Mouse (Mus musculus): ENCODE data around the gene Dock9.

DNA sequence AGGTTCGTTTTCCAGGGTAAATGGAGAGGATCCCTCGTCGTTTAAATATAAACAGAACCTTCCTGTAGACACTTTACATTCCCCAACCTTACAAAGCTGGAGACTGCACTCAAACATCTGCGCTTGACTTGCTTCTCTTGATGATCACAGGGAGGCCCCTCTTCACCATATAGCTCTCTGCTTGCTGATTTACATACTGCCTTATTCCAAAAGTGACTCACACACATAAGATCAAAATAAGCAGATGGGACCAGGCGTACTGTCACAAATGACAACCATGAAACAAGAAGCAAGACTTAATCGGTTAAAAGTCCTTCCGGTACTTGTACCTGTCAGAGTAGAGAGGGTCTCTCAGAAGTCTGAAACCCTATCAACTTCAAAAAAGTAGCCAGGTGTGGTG, 63.4 kb downstream of the Dock9 start:
- no peak for TF ChIP-seq POLR2A (IDR thresholded peaks at IDR 0.05; ENCODE audit: insufficient read length, low read depth)
- no peak for TF ChIP-seq MYOD1 (IDR thresholded peaks at IDR 0.05; ENCODE audit: control insufficient read depth in 1 of 3, insufficient read length in 2 of 3, low read depth in 2 of 3)
- TF ChIP-seq MAX (IDR thresholded peaks at IDR 0.05; ENCODE audit: low read depth), result no peak
- TF ChIP-seq USF1 (IDR thresholded peaks at IDR 0.05; ENCODE audit: low read depth), result no peak
- TF ChIP-seq POLR2AphosphoS2 (IDR thresholded peaks at IDR 0.05; ENCODE audit: insufficient read length, low read depth), result no peak
- TF ChIP-seq MYOG (IDR thresholded peaks at IDR 0.05; ENCODE audit: control insufficient read depth in 1 of 3, insufficient read depth in 1 of 3, insufficient read length in 2 of 3, low read depth in 2 of 3), result no peak

Data from myocyte (in vitro differentiated cells).